Mouse (Mus musculus) brain, adult 2 months (tissue): Measurements from ENCODE around the gene Tpte.
A peak's percentile ranks its signal among the peaks of the same experiment; 100 is the strongest.

ENCODE experiments used
- DNase-seq: peaks from one replicate; pipeline ENCODE4 v3.0.0; 2011; ENCODE audit warnings: low read depth, low spot score

Tpte gene

DNA sequence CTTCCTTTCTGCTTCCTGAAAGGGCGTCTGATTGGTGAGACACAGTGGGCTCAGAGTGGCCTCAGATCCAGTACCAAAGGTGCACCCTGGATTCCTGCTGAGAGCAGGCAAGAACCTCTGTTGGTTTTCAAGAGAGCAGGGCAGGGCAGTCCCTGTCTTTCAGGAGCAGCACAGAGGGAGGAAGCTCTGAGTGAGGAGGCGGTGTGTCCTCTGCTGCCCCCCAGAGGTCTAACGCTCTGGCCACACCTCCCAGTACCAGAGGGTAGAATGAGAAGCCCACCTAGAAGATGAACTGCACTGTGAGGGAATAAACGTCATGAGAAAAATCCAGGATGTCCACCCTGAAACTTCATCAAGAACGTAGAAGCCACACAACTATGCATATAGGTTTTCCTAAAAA is 93.7 kb downstream of the Tpte start:
- DNase-seq, result peak; percentile 27

GRCm38 (mm10) chr8:22380934-22381333 is 97.7 kb downstream of the Tpte start:
- peak; percentile 81 for DNase-seq

DNA sequence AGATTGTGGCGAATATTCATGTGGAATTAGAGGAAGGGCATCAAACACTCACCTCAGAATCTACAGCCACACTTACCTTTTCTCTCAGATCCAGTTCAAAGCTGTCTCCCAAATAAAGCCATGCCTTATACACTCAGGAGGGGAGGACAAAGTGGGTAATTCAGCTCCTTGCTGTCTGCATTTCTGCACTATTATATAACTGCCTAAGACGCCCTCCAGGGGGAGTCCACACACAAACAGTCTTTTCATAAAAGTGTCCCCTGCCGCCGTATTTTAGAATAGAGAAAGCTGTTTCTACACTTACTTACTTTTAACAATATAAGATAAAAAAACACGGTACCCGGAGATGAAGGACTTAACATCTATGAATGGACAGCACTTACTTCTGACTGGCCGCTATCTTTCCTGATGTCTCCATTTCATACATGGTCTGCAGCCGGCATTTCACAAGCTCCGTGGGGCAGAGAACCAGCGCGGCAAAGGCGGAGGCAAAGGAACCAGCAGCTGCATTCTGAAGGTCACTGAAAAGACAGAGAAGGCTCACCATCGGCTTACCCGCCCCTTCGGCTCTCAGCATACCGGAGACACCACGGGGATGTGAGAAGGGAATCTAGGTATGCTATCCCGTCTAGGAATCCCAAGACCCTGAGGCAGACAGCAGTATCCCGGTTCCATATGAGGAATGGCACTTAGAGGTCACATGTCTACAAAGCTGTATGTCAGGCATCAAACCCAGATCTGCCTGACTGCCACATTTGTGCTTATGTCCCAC is 99.8 kb downstream of the Tpte start:
- DNase-seq, result peak; percentile 48

- DNase-seq, result no peak
Measured at GRCm38 (mm10) chr8:22385158-22385557, 101.9 kb downstream of the Tpte start.

- no peak for DNase-seq
Measured at GRCm38 (mm10) chr8:22389874-22390273, 106.6 kb downstream of the Tpte start.

DNA sequence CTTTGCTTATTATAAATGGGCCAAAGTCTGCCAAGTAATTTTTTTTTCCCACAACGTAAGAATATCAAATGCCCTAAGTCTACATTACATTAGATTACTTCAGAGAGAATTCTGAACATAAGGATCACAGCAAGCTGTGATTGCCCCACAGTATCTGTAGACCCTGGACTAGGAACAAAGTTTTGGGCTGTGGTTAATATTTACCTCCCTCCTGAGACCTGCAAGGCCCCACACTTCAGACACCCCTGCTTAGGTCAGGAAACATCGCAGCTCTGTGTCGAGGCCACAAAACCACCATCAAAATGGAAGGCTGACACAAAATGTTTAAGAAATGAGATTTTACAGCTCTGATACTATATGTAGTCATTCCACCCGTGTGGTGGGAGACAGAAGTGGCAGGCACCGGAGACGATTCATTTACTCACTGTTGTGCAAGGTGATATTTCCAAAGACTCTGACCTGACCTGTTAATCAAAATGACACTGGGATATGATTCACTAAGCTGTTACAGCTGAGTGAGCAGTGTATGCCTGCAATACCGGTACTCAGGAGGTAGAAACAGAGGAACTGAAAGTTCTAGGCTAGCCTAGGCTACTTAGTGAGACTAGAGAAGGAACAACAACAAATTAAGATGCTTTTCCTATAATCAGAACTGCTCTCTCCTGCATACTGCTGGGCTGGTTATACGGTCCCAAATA is 107.7 kb downstream of the Tpte start:
- DNase-seq, result no peak

- no peak for DNase-seq
Measured at GRCm38 (mm10) chr8:22394471-22394870, 111.2 kb downstream of the Tpte start.

- peak; percentile 74 for DNase-seq
Measured at GRCm38 (mm10) chr8:22395256-22395655, 112.0 kb downstream of the Tpte start.

DNA sequence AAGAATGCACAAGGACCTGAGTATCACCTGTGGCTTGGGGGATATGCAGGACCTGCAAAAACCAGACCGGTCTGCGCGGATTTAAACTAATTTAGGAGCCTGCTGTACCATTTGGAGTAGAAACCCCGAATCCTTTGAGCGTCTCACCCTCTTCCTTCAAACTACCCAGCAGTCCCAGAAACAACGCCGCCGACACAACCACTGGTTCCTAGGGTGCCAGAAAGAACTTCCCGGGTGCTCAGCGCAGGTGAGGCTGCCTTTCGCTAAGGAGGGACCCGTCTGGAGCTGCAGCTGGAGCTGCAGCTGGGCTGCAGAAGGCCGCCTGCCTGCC is 114.5 kb downstream of the Tpte start:
- DNase-seq, result no peak

GRCm38 (mm10) chr8:22398142-22398951 is 115.1 kb downstream of the Tpte start, which contains the start of gene Slc25a15:
TSS of gene Slc25a15 (minus strand) at chr8:22398597.
- DNase-seq, result peak; percentile 95

DNA sequence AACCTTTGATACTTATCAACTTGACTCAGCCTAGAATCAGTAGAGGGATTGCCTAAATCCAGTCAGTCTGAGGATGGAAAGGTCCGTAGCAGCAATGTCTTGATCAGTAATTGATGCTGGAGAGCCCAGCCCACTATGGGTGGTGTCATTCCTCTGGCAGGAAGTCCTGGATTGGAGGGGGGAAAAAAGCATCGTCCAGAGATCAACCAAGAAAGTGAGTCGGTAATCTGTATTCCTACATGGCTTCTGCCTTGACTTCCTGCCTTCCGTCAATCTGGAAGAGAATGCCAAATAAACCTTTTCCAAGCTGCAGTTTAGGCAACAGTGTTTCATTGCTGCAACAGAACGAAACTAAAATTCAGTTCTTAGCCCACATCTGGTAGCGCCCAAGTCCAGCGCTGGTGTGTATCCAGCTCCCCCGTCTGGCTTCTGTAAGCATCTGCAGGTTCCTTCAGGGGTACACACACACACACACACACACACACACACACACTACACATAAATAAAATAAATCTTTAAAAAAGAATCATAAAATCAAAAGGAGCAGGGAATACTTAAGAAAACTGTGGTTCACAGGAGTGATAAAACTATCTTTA is 116.1 kb downstream of the Tpte start:
- peak; percentile 18 for DNase-seq

DNA sequence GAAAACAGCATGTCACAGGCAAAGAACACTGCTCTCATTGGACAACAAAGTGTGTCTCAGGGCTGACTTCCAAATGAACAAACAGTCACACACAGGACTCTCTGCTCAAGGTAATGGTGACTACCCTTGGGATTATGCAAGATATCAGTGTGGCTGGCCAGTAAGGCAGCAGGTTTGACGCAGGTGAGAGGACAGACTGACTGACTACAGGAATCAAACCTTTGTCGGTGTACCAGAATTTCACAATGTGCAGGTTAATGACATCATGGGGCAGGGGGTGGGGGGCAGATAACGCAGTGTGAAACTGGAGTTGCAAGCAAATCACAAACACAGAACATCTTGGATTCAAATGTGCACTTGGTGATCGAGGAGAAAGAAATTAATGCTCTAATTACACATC is 117.4 kb downstream of the Tpte start:
- no peak for DNase-seq

- DNase-seq, result no peak
Measured at GRCm38 (mm10) chr8:22403235-22403634, 120.0 kb downstream of the Tpte start.

- no peak for DNase-seq
Measured at GRCm38 (mm10) chr8:22405733-22406132, 122.5 kb downstream of the Tpte start.

GRCm38 (mm10) chr8:22410688-22411281 is 127.5 kb downstream of the Tpte start:
- no peak for DNase-seq

- peak; percentile 98 for DNase-seq
Measured at GRCm38 (mm10) chr8:22411282-22411702, 128.1 kb downstream of the Tpte start, which contains the start of gene Mrps31. TSS of gene Mrps31 (plus strand) at chr8:22411361.

DNA sequence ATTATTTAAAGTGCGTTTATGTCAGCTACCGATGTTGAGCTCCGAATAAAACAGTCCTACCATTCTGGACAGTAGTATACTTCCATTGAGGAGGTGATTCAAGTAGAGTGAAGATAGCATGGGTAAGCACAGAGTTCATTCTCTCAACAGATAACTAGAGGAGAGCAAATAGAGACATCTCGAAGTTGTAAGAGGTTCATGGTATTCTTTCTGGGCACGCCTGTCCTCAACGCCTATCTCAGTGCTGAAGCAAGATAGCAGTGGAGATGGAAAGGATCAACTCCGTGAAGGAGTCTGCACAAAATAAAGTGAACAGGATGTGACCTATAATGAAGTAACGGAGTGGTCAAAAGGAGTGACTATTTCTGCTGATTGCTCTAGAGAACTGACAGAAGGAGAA is 128.7 kb downstream of the Tpte start:
- no peak for DNase-seq
